Mouse (Mus musculus) heart, embryonic 15.5 days (tissue): ENCODE data around the gene Rassf3. TPM values are rescaled to one million over a fixed set of nuclear protein-coding genes. Genes with fewer than 3 reads are reported as not detected.
A peak's percentile ranks its signal among the peaks of the same experiment; 100 is the strongest.

Experiments
- ATAC-seq: fragments of 200-750 bp; cut with Nextera tagmentation; replicated peaks from 2 replicates; pipeline ENCODE4 v1.8.0; 2017; ENCODE audit warnings: low read depth, moderate TSS enrichment; ENCODE audit not compliant: insufficient number of reproducible peaks, insufficient read depth, low FRiP score
- H3K27ac ChIP-seq: fragments of 300-500 bp; sonication (generic); 2 replicates; pipeline ENCODE4 v1.5.1; 2015; ENCODE audit warnings: mild to moderate bottlenecking, inconsistent platforms
- H3K27me3 ChIP-seq: fragments of 300-500 bp; sonication (generic); 2 replicates; pipeline ENCODE4 v1.6.1; 2015; ENCODE audit warnings: inconsistent platforms
- H3K36me3 ChIP-seq: fragments of 300-500 bp; sonication (generic); 2 replicates; pipeline ENCODE4 v1.6.1; 2015; ENCODE audit warnings: mild to moderate bottlenecking, inconsistent platforms
- H3K4me1 ChIP-seq: fragments of 300-500 bp; sonication (generic); replicated peaks from 2 replicates; pipeline ENCODE4 v1.6.1; 2015; ENCODE audit warnings: inconsistent platforms
- H3K4me2 ChIP-seq: fragments of 300-500 bp; sonication (generic); 2 replicates; pipeline ENCODE4 v1.6.1; 2015; ENCODE audit warnings: inconsistent platforms, mild to moderate bottlenecking, moderate library complexity
- H3K4me3 ChIP-seq: fragments of 300-500 bp; sonication (generic); 2 replicates; pipeline ENCODE4 v1.5.1; 2015; ENCODE audit warnings: mild to moderate bottlenecking, inconsistent platforms
- H3K9ac ChIP-seq: fragments of 300-500 bp; sonication (generic); 2 replicates; pipeline ENCODE4 v1.6.1; 2015; ENCODE audit warnings: mild to moderate bottlenecking, inconsistent platforms
- H3K9me3 ChIP-seq: fragments of 300-500 bp; sonication (generic); replicated peaks from 2 replicates; pipeline ENCODE4 v1.6.1; 2016; ENCODE audit warnings: inconsistent platforms
- WGBS: fragments of 180-500 bp; shearing (Covaris S2); methylation state at CpG from one replicate; pipeline ENCODE4 v1.1.7; 2015; ENCODE audit warnings: mixed read lengths; 5-methylcytosine and 5-hydroxymethylcytosine counted together
- polyA plus RNA-seq: library from polyadenylated mRNA; unstranded; fragments of >200 nt; fragmentation: Nextera tagmentation; extraction: Ambion mirVana; gene quantifications from 2 replicates; pipeline ENCODE4 v1.2.1, GENCODE M21; 2015

Gene Rassf3
- polyA plus RNA-seq, 1 experiment from 2014 or later = 22.2 TPM

DNA sequence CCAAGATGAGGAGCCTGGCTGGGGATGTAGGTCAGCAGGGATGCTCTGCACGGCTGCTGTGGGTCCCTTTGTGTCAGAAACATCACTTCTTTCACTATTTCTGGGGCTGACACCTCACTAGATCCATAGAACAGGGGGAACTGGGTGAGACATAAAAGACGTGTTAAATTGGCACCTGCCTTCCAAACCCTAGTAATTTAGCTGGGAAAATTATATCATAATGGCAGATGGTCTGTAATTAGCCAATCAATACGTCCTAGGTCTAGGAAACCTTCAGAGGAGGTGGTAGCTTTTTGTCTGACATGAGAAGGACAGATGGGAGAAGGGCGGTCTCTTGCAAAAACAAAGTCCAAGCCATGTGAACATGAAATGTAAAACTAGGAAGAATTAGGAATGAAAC is 11.6 kb upstream of the Rassf3 start:
- H3K27ac ChIP-seq = no peak overlapping the region
- H3K27me3 ChIP-seq = no peaks in the 10 kb centered on the region
- H3K4me3 ChIP-seq = no peak overlapping the region
- no peak overlapping the region for H3K4me2 ChIP-seq
- no peak for ATAC-seq
- no peaks in the 10 kb centered on the region for H3K36me3 ChIP-seq
- no peak overlapping the region for H3K9ac ChIP-seq
- H3K4me1 ChIP-seq = peaks cover 6% of the 10 kb centered on the region; the same call in 1 of the 2 replicates
- no peaks in the 10 kb centered on the region for H3K9me3 ChIP-seq
- WGBS = 80% methylated on average over 4 of the region's 4 CpGs

DNA sequence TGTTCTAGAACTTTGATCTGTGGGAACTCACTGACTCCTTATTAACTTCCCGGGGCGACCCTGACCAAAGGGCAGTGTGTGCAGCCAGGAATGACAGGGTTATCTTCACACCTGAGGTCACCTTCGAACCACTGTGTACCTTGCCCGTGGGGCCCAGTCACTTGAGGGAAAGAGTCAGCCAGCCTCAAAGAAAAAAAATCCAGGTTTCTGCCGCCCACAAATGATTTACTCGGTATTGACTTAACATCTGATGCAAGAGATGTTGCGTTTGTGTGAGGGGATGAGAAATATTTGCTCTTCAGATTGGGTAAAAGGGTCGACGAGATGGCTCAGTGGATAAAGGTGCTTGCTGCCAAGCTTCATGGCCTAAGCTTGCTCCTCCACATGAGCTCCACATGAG is 10.2 kb upstream of the Rassf3 start:
- no peaks in the 10 kb centered on the region for H3K36me3 ChIP-seq
- no peaks in the 10 kb centered on the region for H3K27me3 ChIP-seq
- ATAC-seq = no peak
- H3K27ac ChIP-seq = no peak overlapping the region
- no peaks in the 10 kb centered on the region for H3K9me3 ChIP-seq
- WGBS = 80% methylated on average over 9 of the region's 9 CpGs
- peaks cover 6% of the 10 kb centered on the region; the same call in 1 of the 2 replicates for H3K4me1 ChIP-seq
- H3K9ac ChIP-seq = no peak overlapping the region
- H3K4me2 ChIP-seq = no peak overlapping the region
- H3K4me3 ChIP-seq = no peak overlapping the region

DNA sequence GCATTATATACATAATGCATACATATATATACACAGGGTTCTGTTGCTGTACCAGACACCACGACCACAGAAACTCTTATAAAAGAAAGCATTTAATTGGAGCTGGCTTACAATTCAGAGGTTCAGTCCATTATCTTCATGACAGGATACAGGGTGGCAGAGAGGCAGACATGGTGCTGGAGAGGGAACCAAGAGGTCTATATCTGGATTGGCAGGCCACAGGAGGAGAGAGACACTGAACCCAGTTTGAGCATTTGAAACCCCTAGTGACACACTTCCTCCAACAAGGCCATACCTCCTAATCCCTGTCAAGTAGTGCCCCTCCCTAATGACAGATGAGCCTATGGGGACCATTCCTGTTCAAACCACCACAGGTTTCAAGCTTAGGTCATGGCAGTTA is 7.2 kb upstream of the Rassf3 start:
- no peak overlapping the region for H3K4me2 ChIP-seq
- no peak overlapping the region for H3K9ac ChIP-seq
- no peak for ATAC-seq
- no peak overlapping the region for H3K27ac ChIP-seq
- H3K4me3 ChIP-seq = no peak overlapping the region
- H3K4me1 ChIP-seq = no peaks in the 10 kb centered on the region
- 66% methylated on average over 1 of the region's 1 CpGs for WGBS
- no peaks in the 10 kb centered on the region for H3K27me3 ChIP-seq
- no peaks in the 10 kb centered on the region for H3K9me3 ChIP-seq
- no peaks in the 10 kb centered on the region for H3K36me3 ChIP-seq

DNA sequence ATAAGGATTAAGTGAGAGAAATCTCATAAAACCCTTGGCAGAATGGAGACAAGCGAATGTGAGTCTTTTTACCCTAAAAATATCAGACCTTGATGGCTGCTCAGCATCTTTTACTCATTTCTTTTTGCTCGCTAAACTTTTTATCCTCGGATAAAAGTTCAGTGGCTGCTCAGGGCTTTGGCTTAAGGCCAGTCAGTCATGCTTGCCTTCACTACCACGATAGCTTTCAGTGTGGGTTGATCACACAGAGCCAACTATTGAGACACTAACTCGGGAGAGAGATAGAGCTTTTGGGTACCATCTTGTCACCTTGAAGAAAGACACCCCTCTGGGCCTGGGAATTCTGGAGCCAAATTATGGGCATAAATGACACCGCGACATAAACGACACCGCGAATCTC is 5.0 kb upstream of the Rassf3 start:
- WGBS = 83% methylated on average over 10 of the region's 10 CpGs
- peaks cover 12% of the 10 kb centered on the region for H3K4me1 ChIP-seq
- ATAC-seq = no peak
- H3K4me3 ChIP-seq = no peak overlapping the region
- no peaks in the 10 kb centered on the region for H3K9me3 ChIP-seq
- no peak overlapping the region for H3K9ac ChIP-seq
- no peaks in the 10 kb centered on the region for H3K36me3 ChIP-seq
- no peaks in the 10 kb centered on the region for H3K27me3 ChIP-seq
- no peak overlapping the region for H3K27ac ChIP-seq
- H3K4me2 ChIP-seq = no peak overlapping the region

DNA sequence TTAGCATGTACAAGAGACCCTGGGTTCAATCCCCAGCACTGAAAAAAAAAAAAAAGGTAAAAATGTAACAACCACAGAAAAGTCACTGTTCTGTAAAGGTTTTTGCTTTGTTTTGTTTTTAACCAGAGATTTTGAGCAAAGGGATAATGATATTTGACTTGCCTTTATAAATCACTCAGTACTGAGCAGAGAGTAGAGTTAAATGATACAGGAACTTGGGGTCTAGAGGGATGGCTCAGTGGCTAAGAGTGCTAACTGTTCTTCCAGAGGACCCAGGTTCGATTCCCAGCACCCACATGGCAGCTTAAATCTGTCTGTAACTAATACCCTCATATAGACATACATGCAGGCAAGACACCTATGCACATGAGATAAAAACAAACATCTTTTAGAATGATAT is 3.8 kb upstream of the Rassf3 start:
- Histone ChIP-seq H3K4me3 (no peak overlapping the region), H3K27ac (no peak overlapping the region), H3K27me3 (no peaks in the 10 kb centered on the region), H3K4me1 (peaks cover 12% of the 10 kb centered on the region), H3K9ac (no peak overlapping the region), H3K4me2 (no peak overlapping the region), H3K36me3 (no peaks in the 10 kb centered on the region), H3K9me3 (no peaks in the 10 kb centered on the region)
- ATAC-seq = no peak
- WGBS = 92% methylated on average over 1 of the region's 1 CpGs

DNA sequence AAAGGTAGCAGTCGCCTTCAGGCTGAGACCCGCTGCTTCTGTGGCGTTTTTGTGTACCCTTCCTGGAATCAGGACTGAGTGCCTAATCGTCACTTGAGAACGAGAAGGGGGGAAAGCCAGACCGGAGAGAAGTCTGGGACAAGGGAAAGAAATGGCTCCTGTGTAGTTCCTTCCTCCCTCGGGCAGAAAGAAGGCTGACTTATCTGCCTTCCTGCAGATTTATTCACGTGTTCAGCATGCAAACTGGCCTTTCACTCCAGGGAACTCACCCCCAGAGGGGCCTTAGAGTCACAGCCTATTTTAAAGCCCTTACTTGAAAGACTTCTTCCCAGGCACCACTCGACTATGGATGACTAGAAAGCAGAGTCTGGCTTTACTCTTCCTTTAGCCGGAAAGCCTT is 1.3 kb upstream of the Rassf3 start:
- Histone ChIP-seq H3K36me3 (no peaks in the 10 kb centered on the region), H3K4me3 (peak overlapping the region; percentile 83), H3K4me1 (peaks cover 34% of the 10 kb centered on the region), H3K27me3 (no peaks in the 10 kb centered on the region), H3K27ac (peak overlapping the region; percentile 84), H3K4me2 (peak overlapping the region; percentile 74), H3K9me3 (no peaks in the 10 kb centered on the region), H3K9ac (peak overlapping the region; percentile 27; the same call in 1 of the 2 replicates)
- 16% methylated on average over 10 of the region's 10 CpGs for whole genome bisulfite sequencing
- no peak for ATAC-seq

DNA sequence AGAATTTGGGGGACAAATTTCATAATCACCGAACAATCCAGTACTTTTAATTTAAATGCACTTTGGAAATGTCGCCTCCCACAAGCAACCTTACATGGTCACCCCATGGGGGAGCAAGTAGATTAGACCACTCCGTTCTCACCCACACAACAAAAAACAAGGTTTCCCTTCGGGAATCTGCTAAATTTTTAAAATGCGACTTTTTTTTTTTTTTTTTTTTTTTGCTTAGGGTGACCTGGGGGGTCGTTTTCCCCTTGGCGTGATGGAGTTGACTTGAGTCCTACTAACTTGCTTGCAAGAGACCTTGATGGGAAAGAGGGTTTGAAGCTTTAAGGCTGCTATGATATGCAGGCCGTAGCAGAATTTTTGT is 806 bp upstream of the Rassf3 start:
- Histone ChIP-seq H3K27me3 (no peaks in the 10 kb centered on the region), H3K36me3 (no peaks in the 10 kb centered on the region), H3K9me3 (no peaks in the 10 kb centered on the region), H3K9ac (peak overlapping the region; percentile 57; the same call in 1 of the 2 replicates), H3K4me2 (peak overlapping the region; percentile 74), H3K27ac (peak overlapping the region; percentile 84), H3K4me1 (peaks cover 39% of the 10 kb centered on the region), H3K4me3 (peak overlapping the region; percentile 83)
- ATAC-seq = 0 out of 2 replicates have a peak, but pooled peaks have one; percentile 0
- WGBS = 14% methylated on average over 8 of the region's 8 CpGs

DNA sequence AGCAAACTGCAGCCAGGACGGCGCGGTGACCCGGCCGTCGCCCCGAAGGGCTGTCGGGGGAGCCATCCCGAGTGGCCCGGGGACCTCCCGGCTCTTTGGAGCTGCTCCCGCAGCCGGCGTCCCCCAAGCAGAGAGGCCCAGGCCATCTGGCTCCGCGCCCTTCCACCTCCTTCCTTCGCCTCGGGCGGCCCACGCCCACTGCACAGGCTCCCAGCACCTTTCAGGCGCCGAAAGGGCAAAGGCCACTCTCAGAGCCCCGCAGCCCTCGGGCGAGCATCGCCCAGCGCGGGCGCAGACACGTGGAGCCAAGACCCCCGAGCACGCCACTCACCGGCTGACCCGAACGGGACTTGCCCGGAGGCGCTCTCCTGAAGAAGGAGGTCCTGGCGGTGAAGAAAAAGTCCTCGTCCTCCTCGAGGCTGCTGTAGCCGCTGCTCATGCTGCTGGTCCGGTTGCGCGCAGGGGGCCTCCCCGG is 438 bp downstream of the Rassf3 start:
- no peaks in the 10 kb centered on the region for H3K9me3 ChIP-seq
- 1% methylated on average over 45 of the region's 45 CpGs for WGBS
- H3K36me3 ChIP-seq = no peaks in the 10 kb centered on the region
- H3K9ac ChIP-seq = peak overlapping the region; percentile 97
- H3K4me3 ChIP-seq = peak overlapping the region; percentile 83
- H3K4me1 ChIP-seq = peaks cover 46% of the 10 kb centered on the region
- ATAC-seq = peak; percentile 43
- no peaks in the 10 kb centered on the region for H3K27me3 ChIP-seq
- H3K4me2 ChIP-seq = peak overlapping the region; percentile 74
- H3K27ac ChIP-seq = peak overlapping the region; percentile 88

DNA sequence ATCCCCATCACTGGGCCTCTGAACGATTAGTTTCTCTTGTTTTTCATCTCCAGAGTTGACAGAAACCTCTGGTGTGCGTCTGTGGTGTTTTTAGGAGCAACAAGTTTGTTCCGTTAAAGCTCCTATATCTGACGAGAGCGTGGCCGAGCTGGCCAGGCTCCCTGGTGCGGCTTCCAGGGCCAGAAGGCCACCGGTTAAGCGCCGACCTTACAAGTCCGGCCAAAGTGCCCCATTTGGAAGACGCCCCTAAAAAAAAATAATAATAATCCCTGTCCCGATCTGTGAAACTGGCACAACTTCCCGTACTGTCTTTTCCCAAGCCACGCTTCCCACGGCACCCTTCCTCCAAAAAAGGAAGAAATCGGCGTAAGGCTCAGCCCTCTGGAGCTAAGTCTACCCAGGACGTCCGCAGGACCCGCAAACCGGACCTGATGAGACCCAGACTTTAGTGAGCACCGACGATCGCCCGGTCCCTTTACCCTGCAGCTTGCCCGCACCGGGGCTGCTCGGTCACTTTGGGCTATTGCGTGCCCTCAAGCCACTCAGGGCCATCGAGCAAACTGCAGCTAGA is 961 bp downstream of the Rassf3 start:
- Histone ChIP-seq H3K4me1 (peaks cover 46% of the 10 kb centered on the region), H3K4me2 (peak overlapping the region; percentile 74), H3K9ac (peak overlapping the region; percentile 97), H3K4me3 (peak overlapping the region; percentile 83), H3K27ac (peak overlapping the region; percentile 88), H3K9me3 (no peaks in the 10 kb centered on the region), H3K27me3 (no peaks in the 10 kb centered on the region), H3K36me3 (no peaks in the 10 kb centered on the region)
- under 1% methylated on average over 31 of the region's 31 CpGs for WGBS
- ATAC-seq = no peak; the same call in 1 of the 2 replicates

DNA sequence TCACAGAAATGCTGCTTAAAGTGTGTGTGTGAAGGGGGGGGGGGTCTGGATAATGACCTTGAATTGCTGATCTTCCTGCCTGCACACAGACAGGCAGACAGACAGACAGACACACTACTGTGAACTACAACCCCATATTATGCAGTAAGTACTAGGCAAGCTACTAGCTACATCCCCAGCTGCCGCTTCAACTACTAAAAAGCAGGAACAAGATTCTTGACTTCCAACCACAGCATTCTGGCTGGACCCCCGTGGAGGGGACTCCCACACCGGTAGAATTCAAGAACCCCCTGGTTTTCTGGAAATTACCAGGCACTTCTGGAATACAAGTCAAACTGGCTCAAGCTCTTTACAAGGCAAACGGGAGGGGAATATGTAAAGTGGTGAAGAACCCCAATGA is 1.9 kb downstream of the Rassf3 start:
- peaks cover 51% of the 10 kb centered on the region for H3K4me1 ChIP-seq
- H3K27ac ChIP-seq = peak overlapping the region; percentile 88
- peak overlapping the region; percentile 83 for H3K4me3 ChIP-seq
- peak overlapping the region; percentile 74 for H3K4me2 ChIP-seq
- peak overlapping the region; percentile 97 for H3K9ac ChIP-seq
- 16% methylated on average over 4 of the region's 4 CpGs for WGBS
- H3K9me3 ChIP-seq = no peaks in the 10 kb centered on the region
- no peaks in the 10 kb centered on the region for H3K36me3 ChIP-seq
- ATAC-seq = no peak
- no peaks in the 10 kb centered on the region for H3K27me3 ChIP-seq

DNA sequence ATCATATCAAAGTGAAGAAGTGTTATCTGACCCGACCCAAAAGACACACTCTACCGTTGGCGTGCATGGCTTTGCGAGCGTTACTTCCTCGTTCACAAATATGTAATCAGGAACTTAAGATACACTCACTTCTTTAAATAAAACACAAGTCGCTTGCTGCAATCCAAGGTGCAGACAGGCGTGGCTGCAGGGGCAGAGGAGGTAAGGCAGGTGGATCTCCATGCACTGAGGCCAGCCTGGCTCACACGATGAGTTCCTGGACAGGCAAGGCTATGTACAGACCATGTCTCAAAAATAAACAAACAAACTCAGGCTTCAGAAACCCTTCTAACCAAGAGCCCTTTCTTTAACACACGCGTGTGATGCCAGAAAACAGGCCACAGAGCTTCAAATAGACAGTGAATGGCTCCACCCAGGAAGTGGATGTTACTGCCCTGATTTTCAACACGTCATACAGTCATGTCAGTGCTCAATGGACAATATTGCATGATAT is 2.4 kb downstream of the Rassf3 start:
- Histone ChIP-seq H3K27ac (peak overlapping the region; percentile 88), H3K36me3 (no peaks in the 10 kb centered on the region), H3K9me3 (no peaks in the 10 kb centered on the region), H3K4me2 (peak overlapping the region; percentile 74), H3K9ac (0 out of 2 replicates have a peak overlapping the region, but pooled peaks have one; percentile 17), H3K4me3 (peak overlapping the region; percentile 83), H3K27me3 (no peaks in the 10 kb centered on the region), H3K4me1 (peaks cover 57% of the 10 kb centered on the region)
- WGBS = 17% methylated on average over 12 of the region's 12 CpGs
- no peak for ATAC-seq
